Mouse (Mus musculus) liver, embryonic 13.5 days (tissue): ENCODE measurements at regions not wholly inside any gene's neighbourhood (a gene's known extent, or its start where the extent isn't known, plus 50 kb on each side); places are given as distances from the start of the nearest gene placed in this dataset.
"Not testable (repeated sequence)": the region's sequence is repeated elsewhere in the genome, so short reads cannot be mapped to it uniquely, and the experiment has no call there.

Experiments used
- ATAC-seq: fragments of 200-750 bp; cut with Nextera tagmentation; 2 replicates; pipeline ENCODE4 v1.8.0; 2017; ENCODE audit warnings: low read depth, mild to moderate bottlenecking, moderate number of reproducible peaks, moderate library complexity
- DNase-seq: peaks from one replicate; pipeline ENCODE4 v3.0.0; 2022
- H3K27ac ChIP-seq: fragments of 300-500 bp; sonication (generic); 2 replicates; pipeline ENCODE4 v1.5.1; 2015; ENCODE audit warnings: moderate library complexity, mild to moderate bottlenecking, inconsistent platforms
- H3K27me3 ChIP-seq: fragments of 300-500 bp; sonication (generic); 2 replicates; pipeline ENCODE4 v1.6.1; 2015; ENCODE audit warnings: mild to moderate bottlenecking, inconsistent platforms
- H3K36me3 ChIP-seq: fragments of 300-500 bp; sonication (generic); 2 replicates; pipeline ENCODE4 v1.6.1; 2015; ENCODE audit warnings: mild to moderate bottlenecking, inconsistent platforms
- H3K4me1 ChIP-seq: fragments of 300-500 bp; sonication (generic); replicated peaks from 2 replicates; pipeline ENCODE4 v1.6.1; 2015; ENCODE audit warnings: inconsistent platforms
- H3K4me2 ChIP-seq: fragments of 300-500 bp; sonication (generic); 2 replicates; pipeline ENCODE4 v1.6.1; 2015; ENCODE audit warnings: inconsistent platforms, mild to moderate bottlenecking, moderate library complexity
- H3K4me3 ChIP-seq: fragments of 300-500 bp; sonication (generic); replicated peaks from 2 replicates; pipeline ENCODE4 v1.5.1; 2015; ENCODE audit warnings: mild to moderate bottlenecking, inconsistent platforms
- H3K9ac ChIP-seq: fragments of 300-500 bp; sonication (generic); 2 replicates; pipeline ENCODE4 v1.6.1; 2015; ENCODE audit warnings: mild to moderate bottlenecking, inconsistent platforms
- H3K9me3 ChIP-seq: fragments of 300-500 bp; sonication (generic); replicated peaks from 2 replicates; pipeline ENCODE4 v1.6.1; 2016; ENCODE audit warnings: inconsistent platforms
- WGBS: fragments of 180-500 bp; shearing (Covaris S2); methylation state at CpG from one replicate; pipeline ENCODE4 v1.1.7; 2015; ENCODE audit not compliant: insufficient replicate concordance; 5-methylcytosine and 5-hydroxymethylcytosine counted together

DNA sequence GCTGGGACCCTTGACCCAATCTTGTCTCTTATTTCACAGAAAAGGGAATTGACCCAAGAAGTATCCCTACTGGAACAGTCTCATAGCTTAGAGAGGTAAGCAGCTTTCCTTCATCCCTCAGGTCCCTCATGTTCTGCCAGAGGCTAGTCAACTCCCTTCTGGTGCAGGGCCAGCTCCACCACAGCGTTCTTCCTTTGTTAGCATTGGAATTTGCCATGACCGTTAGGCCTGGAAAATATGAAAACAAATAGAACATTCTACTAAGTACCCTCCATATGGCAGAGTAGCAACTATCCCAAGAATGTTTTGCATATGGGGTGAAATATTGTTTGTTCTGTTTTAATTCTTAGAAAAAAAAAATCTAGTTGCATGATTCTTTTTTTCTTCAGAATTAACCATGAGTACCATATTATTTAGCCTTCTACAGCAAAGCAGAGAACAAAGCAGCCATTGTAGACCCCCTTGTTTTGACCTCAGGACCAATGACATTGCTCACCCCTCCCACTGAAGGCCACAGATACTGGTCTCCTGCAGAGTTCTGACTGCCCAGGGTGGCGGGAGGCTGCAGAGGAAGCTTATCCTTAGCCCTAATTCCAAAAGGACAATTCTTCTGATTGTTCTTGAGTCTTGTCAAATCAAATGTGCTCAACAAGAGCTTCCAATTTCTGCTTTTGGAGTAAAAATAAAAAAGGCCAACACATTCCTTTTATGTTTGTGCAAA is 78.1 kb upstream of the Ehbp1 start:
- no peaks in the 10 kb centered on the region for H3K27me3 ChIP-seq
- no peak overlapping the region for H3K4me2 ChIP-seq
- DNase-seq (no peak), ATAC-seq (no peak)
- no peaks in the 10 kb centered on the region for H3K4me1 ChIP-seq
- H3K36me3 ChIP-seq, result no peaks in the 10 kb centered on the region
- H3K9ac ChIP-seq, result no peak overlapping the region
- H3K9me3 ChIP-seq, result no peaks in the 10 kb centered on the region
- WGBS, result 62% methylated on average over 3 of the region's 3 CpGs
- H3K4me3 ChIP-seq, result no peak overlapping the region
- no peak overlapping the region for H3K27ac ChIP-seq

DNA sequence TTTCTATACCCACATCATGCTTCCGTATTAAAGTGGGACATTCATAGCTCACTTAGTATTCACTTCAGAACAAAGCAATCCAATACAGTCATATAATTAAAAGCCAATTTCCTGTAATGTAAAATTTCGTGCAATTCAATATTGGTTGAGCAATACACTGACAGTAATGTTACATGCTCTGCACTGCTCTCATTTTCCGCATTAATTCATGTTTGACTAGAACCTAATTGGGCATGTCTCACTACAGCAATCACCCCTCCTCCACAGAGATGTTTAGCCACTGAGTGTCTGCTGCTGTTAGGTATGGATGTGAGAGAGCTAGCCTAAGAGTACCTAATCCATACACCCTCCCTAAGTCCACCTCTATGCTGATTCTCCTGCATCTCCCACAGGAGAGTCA is 79.7 kb upstream of the Ehbp1 start:
- Histone ChIP-seq H3K36me3 (no peaks in the 10 kb centered on the region), H3K4me1 (no peaks in the 10 kb centered on the region), H3K9ac (no peak overlapping the region), H3K4me2 (no peak overlapping the region), H3K27ac (no peak overlapping the region), H3K9me3 (no peaks in the 10 kb centered on the region), H3K27me3 (no peaks in the 10 kb centered on the region), H3K4me3 (no peak overlapping the region)
- no peak for DNase-seq
- ATAC-seq, result no peak
- 62% methylated on average over 3 of the region's 3 CpGs for WGBS

DNA sequence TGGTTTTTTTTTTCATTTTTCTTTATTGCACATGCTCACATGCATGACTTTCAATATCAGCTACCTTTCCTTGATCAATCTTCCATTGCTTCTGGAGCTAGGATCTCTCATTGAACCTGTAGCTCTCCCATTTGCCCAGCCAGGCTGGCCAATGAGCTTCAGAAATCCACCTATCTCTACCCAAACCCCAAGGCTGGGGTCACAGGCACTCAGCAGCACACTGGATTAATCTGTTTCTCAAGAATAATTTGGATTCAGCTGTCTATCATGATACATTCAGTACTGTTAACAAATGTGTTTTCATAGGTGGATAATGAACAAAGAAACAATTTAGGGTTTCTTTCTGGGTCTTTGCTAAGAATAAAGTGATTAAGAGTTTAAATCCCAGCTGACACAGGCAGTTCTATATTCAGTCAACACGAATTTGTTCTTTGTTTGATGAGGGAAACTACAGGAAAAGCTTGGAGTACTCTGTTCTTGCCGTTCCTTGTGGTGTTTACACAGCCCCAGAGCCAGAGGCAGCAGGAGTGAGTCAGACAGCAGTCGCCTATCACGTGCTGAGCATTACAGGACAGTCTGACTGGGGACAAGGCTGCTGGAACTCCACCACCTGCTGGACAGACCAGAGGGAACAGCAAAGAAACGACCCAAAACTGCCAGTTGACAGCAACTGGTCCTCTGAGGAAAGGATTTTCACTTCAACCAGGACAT is 74.6 kb upstream of the Tmem17 start:
- Histone ChIP-seq H3K27ac (peak overlapping the region; percentile 56), H3K9ac (no peak overlapping the region), H3K36me3 (no peaks in the 10 kb centered on the region), H3K4me1 (0 out of 2 replicates have a peak, but pooled peaks cover 5% of the 10 kb centered on the region), H3K4me3 (no peak overlapping the region), H3K4me2 (no peak overlapping the region), H3K27me3 (no peaks in the 10 kb centered on the region), H3K9me3 (no peaks in the 10 kb centered on the region)
- WGBS, result 10% methylated on average over 5 of the region's 5 CpGs
- ATAC-seq (peak; percentile 90), DNase-seq (peak; percentile 4)

DNA sequence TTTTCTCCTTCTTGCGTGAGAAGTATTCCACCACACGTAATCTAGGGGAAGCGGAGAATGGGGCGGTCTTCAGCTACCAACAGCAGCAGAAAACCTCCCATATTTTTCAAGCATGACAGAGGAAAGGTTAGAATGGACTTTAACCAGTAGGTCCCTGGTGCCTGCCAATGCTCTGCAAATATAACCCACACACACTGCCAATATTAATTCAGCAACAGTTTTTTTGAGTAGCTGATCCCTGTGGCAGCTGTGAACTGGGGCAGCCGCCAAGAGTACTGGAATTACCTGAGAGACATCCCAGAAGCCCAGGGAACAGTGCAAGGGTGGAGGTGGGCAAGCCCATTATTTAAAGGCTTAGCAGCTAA is 74.1 kb upstream of the Tmem17 start:
- WGBS, result 67% methylated on average over 5 of the region's 5 CpGs
- Histone ChIP-seq H3K4me2 (no peak overlapping the region), H3K4me3 (no peak overlapping the region), H3K27me3 (no peaks in the 10 kb centered on the region), H3K9me3 (no peaks in the 10 kb centered on the region), H3K9ac (no peak overlapping the region), H3K4me1 (0 out of 2 replicates have a peak, but pooled peaks cover 5% of the 10 kb centered on the region), H3K36me3 (no peaks in the 10 kb centered on the region), H3K27ac (peak overlapping the region; percentile 56)
- ATAC-seq (peak; percentile 62), DNase-seq (no peak)

DNA sequence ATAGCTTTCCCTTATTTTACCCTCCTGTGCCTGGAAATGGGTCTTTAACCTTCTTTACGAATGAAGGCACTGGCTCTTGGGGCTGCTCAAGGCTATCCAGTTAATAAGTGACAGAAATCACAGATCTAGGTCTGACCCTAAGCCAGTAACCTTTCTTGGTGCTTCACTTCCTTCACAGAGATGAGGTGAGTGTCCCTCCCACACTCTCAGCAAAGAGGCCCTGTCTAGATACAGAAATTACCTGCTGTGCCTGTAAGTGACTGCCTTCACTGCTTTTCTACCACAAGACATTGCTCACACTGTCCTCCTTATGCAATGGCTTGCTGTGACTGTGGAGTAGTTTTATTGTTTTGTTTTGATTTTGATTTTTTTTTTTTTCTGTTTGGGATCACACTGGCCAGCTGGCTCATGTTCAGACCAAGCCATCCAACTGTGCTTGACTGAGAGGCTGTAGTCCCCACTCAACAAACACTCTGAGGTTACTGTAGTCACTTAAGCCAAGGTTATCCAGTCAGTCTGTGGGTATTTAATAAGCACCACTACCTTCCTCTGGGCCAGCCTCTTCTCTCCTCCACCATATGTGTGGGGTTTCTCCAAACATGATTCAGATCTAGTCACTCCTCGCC is 73.3 kb upstream of the Tmem17 start:
- no peaks in the 10 kb centered on the region for H3K9me3 ChIP-seq
- WGBS, result 54% methylated on average over 2 of the region's 2 CpGs
- H3K36me3 ChIP-seq, result no peaks in the 10 kb centered on the region
- no peak overlapping the region for H3K9ac ChIP-seq
- H3K4me2 ChIP-seq, result no peak overlapping the region
- no peak for ATAC-seq
- H3K27me3 ChIP-seq, result no peaks in the 10 kb centered on the region
- no peak overlapping the region for H3K4me3 ChIP-seq
- DNase-seq, result no peak
- 0 out of 2 replicates have a peak, but pooled peaks cover 5% of the 10 kb centered on the region for H3K4me1 ChIP-seq
- H3K27ac ChIP-seq, result peak overlapping the region; percentile 56; the same call in 1 of the 2 replicates

DNA sequence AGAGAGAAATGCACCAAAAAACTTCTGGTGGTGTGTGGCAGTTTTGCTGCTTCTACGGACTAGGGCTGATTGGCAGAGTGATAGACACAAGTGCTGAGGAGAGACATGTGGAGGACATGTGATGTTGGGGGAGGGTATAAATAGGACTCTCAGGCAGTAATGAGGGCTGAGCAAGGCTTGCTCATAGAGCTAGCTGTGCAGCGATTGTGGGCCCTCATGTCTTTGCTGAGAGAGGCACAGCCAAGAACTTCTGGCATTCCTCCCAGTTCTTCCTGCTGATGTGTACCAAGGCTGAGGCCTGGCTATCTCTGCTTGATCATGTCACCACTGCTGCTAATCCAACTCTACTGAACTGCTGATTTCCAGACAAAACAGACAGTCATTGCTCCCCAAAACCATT is 71.4 kb upstream of the Tmem17 start:
- WGBS, result 55% methylated on average over 2 of the region's 2 CpGs
- 0 out of 2 replicates have a peak, but pooled peaks cover 5% of the 10 kb centered on the region for H3K4me1 ChIP-seq
- H3K9ac ChIP-seq, result no peak overlapping the region
- no peak overlapping the region for H3K27ac ChIP-seq
- H3K4me2 ChIP-seq, result no peak overlapping the region
- H3K27me3 ChIP-seq, result 0 out of 2 replicates have a peak, but pooled peaks cover 2% of the 10 kb centered on the region
- ATAC-seq (no peak), DNase-seq (no peak)
- H3K4me3 ChIP-seq, result no peak overlapping the region
- no peaks in the 10 kb centered on the region for H3K9me3 ChIP-seq
- no peaks in the 10 kb centered on the region for H3K36me3 ChIP-seq

DNA sequence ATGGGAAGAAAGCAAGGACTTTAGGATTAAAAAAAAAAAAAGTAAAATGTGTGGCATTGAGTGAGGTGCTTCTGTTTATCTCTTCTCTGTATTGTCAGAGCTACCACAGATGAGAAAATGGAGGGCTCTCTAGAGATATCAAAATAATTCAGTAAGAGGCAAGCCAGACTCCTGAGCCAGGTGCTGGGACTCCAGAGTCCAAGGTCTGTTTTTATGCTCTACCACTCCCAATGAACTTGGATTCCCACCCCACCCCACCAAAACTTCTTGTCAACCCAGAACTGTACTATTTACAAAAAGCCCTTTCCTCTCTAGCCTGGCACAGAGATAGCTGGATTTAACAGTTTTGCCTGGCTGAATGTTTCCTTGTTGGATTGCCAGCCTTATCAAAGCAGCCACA is 58.7 kb upstream of the Tmem17 start:
- H3K4me3 ChIP-seq, result no peak overlapping the region
- no peaks in the 10 kb centered on the region for H3K9me3 ChIP-seq
- no peak overlapping the region for H3K9ac ChIP-seq
- no peaks in the 10 kb centered on the region for H3K36me3 ChIP-seq
- no peaks in the 10 kb centered on the region for H3K27me3 ChIP-seq
- no peak overlapping the region for H3K27ac ChIP-seq
- ATAC-seq (no peak), DNase-seq (no peak)
- no peaks in the 10 kb centered on the region for H3K4me1 ChIP-seq
- H3K4me2 ChIP-seq, result no peak overlapping the region

DNA sequence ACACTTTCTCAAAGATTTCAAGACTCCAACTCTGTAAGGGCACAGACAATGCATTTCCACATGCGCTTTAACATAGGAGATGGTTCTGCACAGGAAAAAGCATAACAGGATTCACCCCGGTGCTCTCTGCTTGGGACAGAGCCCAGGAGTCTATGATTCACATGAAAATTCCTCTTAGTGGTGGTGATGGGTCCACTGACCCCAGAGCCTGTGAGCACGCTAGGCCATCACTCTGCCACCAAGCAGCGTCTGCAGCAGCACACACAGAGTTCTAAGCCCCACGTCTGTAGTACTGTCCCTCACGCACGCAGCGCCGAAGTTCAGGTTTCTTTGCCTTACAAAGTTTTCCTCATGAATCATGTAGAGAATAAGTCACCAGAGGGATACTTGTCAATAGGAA is 55.6 kb upstream of the Tmem17 start:
- Histone ChIP-seq H3K36me3 (no peaks in the 10 kb centered on the region), H3K4me3 (no peak overlapping the region), H3K27ac (no peak overlapping the region), H3K27me3 (no peaks in the 10 kb centered on the region), H3K4me1 (no peaks in the 10 kb centered on the region), H3K9me3 (no peaks in the 10 kb centered on the region), H3K9ac (no peak overlapping the region), H3K4me2 (no peak overlapping the region)
- ATAC-seq (no peak), DNase-seq (no peak)
- WGBS, result 88% methylated on average over 9 of the region's 9 CpGs

DNA sequence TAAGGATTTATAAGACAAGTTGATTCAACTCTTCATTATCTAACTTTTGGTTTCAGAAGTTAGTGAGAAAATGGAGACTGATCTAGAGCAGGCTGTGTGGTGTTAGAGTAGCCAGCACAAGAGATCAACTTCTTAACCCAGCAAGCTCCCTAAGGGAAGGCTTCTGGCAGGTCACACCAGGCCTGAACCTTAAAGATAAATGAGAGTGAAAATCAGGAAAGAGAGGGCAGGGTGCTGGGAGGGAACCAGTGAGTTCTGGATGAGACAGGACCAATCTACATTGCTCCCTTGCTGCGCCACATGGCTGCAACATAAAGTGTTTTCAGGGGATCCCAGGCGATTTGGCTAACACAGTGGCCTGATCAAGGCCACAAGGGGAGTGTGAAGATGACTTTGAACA is 54.7 kb upstream of the Tmem17 start:
- H3K9ac ChIP-seq, result no peak overlapping the region
- H3K36me3 ChIP-seq, result no peaks in the 10 kb centered on the region
- ATAC-seq (no peak), DNase-seq (no peak)
- H3K4me3 ChIP-seq, result no peak overlapping the region
- no peaks in the 10 kb centered on the region for H3K4me1 ChIP-seq
- H3K27ac ChIP-seq, result no peak overlapping the region
- WGBS, result 63% methylated on average over 2 of the region's 2 CpGs
- no peaks in the 10 kb centered on the region for H3K27me3 ChIP-seq
- no peak overlapping the region for H3K4me2 ChIP-seq
- no peaks in the 10 kb centered on the region for H3K9me3 ChIP-seq

DNA sequence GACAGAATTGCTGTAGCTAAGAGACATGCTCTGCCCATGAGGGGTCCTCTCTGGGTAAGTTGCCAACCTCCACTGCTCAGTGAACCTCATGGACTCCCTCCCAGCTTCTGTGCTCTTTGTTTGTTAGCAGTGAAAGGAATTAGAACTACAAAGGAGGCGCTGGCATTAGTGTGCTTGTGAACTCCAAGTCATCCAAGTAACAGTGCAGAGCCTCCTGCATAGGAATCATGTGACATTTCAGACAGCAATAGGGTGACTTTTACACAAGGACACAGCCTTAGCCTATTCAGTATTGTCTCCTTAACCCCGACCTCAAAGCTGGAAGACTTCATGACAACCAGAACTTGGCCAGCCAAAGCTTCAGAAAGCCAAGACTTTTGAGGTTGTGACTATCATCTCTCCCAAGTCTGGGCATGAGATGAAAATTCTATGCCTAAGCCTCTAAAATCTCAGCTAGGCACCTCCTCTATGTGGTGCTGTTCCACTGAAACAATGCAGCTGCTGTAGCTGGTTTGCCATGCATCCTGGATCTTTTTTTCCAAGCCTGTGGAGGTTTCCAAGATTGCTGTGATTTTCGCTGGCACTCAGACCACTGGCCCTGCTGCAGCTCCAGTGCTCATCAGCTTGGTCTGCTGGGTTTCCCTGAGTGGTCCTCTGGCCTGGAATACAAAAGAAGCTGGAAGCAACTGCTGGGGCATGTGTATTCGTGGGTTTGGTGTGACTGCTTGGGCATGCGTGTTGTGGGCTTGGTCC is 52.8 kb upstream of the Tmem17 start:
- Histone ChIP-seq H3K4me3 (no peak overlapping the region), H3K27ac (no peak overlapping the region), H3K9ac (no peak overlapping the region), H3K4me1 (no peaks in the 10 kb centered on the region), H3K27me3 (no peaks in the 10 kb centered on the region), H3K9me3 (no peaks in the 10 kb centered on the region), H3K36me3 (no peaks in the 10 kb centered on the region), H3K4me2 (no peak overlapping the region)
- WGBS, result 55% methylated on average over 5 of the region's 5 CpGs
- ATAC-seq (no peak), DNase-seq (no peak)

DNA sequence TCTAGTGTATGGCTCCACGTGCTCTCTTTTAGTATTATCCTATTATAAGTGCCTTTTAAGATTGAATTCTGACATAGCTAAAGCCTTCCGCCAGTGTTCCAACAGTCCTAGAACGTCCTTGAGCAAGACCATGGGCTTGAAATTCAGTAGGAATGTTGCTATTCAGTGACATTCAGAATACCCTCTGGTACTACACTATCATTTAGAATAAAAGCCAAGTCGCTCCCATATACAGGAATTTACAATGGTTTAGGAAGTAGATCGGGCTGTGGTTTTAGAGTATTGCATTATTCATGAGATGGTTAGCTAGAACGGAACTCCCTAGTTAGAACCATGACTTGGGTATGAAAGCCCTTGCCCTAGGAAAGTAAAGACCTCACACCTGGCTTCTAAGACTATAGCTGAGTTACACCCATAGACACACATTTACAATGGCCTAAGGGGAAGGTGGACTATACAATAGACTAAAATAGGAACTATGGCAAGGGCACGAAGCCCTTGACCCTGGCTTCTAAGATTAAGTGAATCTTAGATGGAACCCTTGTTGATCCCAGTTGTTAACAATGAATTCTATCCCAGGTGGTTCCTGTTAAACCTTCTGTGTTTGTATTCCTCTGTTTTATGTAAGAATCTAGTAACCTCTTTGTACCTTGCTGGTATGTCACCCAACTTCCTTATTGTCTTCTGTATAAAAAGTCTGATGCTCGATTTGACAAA is 50.7 kb upstream of the Tmem17 start:
- not testable (repeated sequence) for H3K4me1 ChIP-seq, ATAC-seq, H3K27ac ChIP-seq, H3K4me2 ChIP-seq, DNase-seq, H3K9me3 ChIP-seq, H3K36me3 ChIP-seq, H3K4me3 ChIP-seq, H3K27me3 ChIP-seq, H3K9ac ChIP-seq
- 66% methylated on average over 8 of the region's 8 CpGs for WGBS
